Mouse (Mus musculus) embryo, embryonic 11.5 days (tissue): ENCODE data around the gene Phpt1.

Experiments
- DNase-seq: peaks from one replicate; pipeline ENCODE4 v3.0.0-alpha.2; 2012; ENCODE audit warnings: low read depth, low spot score

Phpt1 gene

DNA sequence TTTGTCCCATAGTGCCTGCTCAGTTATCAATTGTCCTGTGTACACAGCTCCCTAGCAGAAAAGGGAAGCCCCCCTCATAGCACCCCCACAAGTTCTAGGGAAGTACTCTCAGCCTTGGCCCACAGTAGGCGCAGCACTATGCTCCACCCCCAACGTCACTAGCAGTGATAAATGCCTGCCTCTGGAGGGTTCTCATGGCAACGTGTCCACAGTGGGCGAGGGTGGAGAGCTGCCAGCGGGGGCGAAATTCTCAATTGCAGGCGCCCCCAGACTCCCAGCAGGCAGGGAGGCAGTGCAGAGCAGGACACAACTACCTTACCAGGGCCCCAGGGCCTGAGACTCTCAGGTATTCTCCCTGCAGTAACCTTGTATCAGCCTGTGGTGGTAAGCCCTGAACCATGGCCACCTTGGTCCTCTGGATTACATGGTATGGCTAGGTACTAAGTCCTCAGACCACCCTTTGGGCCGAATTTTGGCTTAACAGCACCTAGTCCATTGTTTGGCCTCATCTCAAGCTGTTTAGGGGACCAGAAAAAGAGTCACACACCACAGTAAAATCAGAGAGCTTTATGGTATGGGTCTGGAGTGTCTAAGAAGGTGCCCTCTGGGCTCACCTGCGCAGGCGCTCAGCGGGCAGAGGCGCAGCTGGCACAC, 7.6 kb upstream of the Phpt1 start:
- DNase-seq, result no peak

DNA sequence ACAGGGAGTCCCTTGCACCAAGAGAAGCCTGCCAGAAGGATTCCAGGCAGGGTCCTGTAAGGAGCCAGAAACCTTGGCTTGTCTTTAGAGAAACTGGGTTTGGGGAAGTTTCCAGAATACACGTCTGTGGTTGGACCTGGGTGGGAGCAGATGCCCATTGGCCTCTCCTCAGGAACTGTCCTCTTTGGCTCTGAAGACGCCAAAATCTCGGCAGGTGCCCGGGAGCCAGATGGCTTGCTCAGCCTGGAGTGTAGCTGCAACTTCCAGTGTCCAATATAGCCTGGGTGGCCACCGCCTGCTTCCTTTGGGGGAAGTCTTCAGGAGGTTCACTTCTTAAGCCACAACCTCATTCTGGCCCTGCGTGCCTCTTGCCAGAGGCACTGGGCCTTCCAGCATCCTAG, 6.9 kb upstream of the Phpt1 start:
- no peak for DNase-seq

DNA sequence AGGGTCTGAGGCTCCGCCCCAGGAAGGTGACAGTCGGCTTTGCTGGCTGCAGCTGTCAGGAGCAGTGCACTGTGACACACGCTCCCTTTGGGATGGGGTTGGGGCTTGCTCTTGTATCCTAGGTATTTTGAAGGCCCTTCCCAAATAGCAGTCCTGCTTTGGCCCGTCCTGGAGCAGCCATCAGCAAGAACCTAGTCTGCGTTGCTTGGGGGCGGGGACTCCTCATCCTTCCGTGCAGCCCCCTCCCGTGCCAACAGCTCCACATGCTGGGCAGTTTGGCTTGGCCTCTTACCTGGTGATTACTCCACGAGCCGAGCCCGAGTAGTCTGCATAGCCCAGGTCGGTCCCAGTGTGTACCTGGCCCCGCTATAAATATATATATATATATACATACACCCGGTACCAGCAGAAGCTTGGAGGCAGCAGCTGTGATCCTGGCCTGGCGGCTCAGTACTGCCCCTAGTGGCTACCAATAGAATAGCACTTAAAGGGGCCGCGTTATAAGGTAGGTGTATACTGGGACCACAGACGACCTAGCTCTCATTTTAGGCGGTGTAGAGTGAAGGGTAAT, 6.4 kb upstream of the Phpt1 start, which contains the start of gene Ajm1:
Gene Ajm1, minus strand, starts transcription at position 464 of the 571 bp plus-strand sequence.
- peak; percentile 56 for DNase-seq

DNA sequence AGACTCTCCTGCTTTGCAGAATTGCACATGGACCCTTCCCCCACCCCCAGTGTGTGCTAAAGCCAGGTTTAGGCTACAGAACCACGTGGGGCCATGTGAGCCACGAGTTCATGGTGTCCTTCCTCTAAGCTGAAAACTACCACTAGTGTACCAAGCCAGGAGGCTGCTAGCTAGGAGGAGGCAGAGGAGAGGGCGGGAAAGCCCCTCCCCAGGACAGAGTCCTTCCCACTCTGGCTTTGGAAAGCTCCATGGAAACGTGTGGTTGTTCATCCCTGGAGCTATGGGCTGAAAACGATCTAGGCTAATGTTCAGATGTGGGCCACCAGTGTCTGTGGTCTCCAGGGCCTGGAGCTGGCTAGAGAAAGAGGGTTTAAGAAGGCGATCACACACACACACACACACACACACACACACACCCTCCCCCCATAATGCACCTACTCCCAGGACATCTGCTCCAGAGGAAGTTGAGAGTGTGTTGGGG, 5.6 kb upstream of the Phpt1 start:
- DNase-seq, result no peak

DNA sequence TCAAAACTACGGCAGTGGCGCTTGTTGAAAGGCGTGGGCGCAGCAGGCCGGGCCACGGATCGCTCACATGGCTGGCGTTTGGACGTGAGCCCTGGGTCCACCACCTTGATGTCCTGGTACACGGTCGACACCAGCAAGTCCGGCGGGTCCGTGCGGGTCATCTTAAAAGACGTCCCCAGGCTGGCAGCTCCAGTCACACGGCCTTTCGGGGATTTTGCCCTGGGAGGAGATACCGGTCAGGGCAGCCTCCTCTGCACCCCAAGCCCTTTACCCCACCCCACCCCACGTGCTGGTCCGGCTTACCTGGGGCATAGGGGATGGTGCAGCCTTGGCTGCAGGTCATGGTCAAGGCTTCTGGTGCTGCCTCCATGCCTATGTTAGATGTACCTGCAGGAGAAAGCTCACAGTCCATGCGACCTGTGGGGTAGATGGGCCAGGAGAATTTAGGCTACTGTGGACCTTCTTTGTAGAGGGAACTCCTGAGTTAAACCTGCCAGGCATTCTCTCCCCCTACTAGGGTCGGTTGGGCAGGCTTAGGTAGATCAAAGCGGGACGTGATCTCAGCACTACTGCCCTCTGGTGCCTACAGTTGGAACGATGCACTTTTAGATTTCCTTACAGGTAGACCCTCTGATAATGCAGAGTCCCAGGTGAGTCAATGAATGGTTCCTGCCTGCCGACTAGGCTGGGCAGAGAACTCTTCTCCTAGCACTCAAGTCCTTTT, 4.9 kb upstream of the Phpt1 start:
- no peak for DNase-seq

DNA sequence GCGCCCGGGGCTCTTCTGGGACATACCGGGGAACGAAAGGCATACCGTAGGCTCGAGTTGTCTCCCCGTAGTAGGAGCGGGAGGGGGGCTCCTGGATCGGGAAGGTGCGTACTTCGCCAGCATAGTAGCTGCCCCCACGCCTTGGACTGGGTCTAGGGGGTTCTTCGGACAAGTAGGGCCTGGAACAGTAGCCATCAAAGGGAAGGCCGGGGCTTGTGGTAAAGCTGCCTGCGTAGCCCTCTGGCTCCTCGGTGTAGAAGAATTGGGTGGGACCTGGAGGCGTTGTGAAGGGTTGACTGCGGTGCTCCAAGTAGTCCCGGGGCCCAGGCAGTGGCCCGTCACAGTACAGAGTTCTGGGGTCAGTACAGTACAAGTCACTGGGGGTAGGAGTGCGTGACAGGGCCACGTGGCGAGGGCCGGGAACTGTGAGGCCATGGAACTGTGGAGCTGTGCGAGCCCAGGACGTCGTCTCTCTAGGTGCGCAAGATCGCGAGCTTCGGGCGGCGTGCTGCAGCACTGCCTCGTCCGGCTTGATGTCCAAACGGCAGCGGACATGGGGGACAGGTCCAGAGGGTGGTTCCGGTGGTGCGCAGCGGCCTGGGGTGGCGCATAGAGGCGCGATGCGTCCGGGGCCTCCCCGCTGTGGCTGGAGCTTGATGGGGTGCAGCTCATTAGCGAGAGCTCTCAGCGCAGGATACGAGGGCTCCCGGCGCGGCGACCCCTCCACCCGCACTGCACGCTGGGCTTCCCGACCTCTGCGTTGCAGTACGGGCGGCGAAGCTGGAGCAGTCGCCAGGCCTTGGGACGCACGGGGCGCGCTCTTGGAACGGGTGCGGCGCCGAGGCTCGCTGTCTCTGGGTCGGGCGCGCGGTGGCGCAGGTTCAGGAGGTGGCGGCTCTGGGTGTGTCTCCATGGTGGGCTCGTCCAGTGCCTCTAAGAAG, 4.0 kb upstream of the Phpt1 start:
- no peak for DNase-seq

DNA sequence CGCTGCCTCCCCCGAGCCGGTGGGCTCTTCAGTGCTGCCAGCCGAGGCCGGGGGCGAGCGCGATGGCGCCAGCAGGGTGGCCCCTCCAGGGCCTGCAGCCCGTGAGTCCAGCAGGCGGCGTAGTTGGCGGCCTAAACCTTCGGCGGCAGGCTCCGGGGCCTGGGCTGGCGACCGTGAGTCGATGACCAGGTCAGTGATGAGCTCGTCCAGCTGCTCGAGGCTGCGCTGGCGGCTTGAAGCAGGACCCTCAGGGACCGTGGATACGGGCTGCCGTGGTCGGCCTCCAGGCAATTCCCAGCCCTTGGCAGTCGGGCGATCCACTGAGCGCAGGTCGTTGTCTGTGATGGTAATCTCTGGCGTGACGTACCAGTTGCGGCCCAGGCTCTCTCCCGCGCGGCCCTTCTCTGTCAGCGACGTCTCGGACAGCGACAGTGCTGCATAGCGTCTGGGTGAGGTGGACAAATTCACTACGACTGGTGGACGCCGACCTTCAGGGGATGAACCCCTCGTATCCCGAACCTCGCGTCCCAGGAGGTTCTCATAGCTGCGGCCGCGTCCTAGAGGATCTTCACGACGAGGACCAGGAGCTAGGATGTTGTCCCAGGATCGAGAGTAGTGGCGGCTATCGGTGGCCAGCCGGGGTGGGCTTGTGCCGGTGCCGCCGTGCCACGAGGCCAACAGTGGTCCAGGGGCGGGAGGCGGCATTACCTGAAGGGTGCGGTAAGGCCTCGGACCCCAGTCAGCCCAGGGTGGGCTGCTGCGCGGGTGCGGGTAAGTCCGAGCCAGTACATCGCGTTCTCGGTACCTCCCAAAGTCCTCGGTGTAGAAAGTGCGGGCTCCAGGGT, 3.1 kb upstream of the Phpt1 start:
- no peak for DNase-seq

DNA sequence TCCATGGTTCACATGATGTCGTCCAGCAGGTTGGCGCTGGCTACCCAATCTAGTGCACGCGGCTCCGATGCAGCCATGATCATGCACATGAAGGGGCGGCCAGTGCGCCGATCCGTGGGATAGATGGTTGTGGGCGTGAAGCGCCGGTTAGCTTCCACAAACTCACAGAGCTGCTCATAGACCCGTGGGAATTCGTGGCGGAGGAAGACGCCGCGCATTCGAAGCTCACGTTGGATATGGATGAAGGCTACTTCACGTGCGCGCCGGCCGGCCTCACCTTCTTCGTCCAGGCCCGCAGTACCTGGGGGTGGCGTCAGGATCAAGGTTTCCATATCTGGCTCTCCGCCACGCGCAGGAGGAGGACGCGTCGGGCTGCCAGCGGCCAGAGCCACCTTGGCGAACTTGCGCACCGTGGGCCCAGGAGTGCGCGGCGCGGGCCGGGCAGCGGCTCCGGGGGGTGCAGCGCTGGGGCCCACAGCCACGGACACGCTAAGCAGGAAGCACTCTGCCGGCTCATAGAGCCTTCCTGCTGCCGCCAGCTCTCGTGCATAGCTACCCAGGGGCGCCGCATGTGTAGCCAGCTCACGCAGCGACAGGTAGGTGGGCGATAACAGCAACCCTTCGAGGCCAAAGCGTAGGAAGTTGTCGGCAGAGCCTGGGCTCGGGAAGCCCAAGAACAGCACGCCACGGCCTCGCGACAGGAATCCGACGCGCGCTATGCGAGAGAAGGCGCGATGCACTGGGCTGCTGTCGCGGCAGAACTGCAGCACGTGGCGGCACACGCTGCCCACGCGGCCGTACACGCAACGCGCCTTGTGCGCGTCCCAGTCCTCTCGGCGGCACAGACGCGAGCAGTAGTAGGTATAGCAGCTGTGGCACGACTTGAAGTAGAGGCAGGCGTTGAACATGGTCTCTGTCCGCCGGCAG, 2.2 kb upstream of the Phpt1 start:
- DNase-seq, result no peak

DNA sequence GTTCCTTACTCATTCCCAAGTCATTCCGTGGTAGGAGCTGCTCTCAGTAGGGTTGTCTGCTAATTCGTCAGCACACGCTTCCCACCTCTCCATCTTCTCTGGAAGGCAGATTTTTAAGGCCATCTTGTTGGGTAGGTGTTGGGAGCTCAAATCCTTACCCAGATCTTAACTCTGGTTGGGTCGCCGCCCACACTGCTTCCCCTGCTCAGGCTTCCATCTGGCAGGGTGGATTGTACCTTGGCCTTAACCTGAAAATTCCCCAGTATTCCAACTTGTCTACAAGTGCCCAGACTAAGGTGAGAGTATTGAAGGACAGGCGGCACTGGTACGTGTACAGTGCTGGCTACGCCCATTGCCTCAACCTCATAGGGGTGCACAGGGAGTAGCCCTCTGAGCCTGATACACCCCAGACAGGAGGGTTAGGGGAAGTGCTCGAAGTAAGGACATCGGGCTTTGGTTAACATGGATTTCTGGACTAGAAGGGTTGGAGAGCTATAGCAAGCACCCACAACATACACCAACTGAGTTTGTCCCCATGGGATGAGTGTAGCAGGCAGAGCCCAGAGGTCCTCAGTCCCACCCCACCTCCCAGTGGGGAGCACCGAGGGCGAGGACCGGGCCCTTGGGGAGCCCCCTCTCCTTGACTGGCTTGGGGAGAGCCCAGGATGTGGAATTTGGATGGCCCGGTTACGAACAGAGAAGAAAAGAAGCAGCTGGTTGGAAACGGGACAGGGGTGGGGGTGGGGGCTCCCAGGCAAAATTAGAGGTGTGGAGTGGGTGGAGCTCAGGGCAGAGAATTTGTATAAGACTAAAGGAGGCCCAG, 1.2 kb upstream of the Phpt1 start:
- no peak for DNase-seq

DNA sequence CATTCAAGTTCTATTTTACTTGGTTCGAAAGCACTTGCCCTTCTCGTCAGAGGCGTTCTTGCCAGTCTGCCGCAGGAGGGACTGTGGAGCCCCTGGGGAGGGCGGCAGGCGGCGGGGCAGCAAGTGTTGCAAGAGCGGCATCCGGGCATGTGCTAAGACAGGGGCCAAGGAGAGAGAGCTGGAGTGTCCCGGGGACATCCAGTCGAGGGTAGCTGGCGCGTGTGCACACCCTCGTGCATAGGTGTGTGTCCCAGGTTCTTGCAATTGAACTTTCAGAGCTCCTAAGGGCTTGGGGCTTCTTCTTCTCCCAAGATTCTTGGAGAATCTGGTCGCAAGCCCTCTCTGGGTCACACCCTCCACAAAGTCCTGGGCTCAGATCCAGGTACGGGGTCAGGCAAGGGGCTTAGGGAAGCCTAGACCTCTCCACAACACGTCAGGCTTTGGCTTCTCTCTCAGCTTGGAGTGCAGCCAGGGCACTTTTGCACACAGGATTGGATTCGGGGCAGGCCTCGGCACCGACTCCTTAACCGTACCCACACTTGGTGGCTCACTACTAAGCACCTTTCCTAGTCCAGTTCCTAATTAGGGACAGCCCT, 506 bp upstream of the Phpt1 start:
- no peak for DNase-seq

DNA sequence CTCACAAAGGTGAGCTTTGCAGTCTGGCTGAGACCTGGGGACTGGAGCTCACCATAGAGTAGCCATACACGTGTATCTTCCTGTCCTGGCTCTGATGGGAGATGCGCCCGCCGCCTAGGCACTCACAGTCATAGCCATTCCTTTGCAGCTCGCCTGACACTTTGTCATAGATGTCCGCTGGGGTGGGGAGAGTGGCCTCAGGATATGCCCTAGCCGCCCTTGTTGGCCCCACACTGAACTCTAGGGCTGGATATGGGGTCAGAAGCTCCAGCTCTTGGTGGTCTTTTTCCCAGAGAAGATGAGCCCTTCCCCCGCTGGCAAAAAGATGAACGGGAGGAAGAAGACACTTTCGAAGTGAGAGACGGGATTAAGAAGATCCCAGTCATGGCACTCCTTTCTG, 888 bp downstream of the Phpt1 start:
- DNase-seq, result no peak

DNA sequence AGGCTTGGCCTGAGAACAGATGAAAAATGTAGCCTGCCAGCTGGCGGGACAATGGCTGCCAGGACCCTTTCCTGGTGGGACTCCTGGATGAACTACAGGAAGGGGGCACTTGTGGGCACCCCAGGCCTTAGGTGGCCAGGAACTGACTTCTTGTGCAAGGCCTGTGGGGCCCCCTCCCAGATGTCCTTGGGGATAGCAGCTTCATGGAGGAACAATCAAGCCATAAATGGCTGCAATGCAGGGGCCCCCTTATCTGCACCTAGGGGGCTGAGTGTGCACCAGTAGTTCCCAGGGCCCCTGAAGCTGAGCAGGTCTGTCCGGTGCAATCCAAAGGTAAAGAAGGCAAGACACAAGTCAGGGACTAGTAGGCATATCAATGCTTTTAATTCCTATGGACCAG, 2.0 kb downstream of the Phpt1 start:
- DNase-seq, result no peak

DNA sequence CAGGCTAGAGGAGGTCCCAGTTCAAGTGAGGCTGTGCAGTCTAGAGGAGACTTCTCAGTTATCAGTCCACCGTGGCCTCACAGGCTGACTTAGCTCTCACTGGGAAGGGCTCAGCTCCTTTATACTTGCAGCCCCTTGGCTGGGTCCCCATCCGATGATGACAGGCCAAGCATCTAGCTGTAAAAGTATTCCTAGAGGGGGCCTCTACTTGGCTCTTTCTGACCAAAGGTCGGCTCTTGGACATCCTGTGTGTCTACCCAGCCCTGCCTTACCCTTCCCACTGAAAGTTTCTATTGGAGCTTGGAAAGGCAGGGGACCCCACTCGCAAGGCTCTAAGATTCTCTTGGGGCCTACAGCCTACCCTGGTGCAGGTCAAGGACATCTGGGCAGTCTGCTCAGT, 3.8 kb downstream of the Phpt1 start:
- no peak for DNase-seq

DNA sequence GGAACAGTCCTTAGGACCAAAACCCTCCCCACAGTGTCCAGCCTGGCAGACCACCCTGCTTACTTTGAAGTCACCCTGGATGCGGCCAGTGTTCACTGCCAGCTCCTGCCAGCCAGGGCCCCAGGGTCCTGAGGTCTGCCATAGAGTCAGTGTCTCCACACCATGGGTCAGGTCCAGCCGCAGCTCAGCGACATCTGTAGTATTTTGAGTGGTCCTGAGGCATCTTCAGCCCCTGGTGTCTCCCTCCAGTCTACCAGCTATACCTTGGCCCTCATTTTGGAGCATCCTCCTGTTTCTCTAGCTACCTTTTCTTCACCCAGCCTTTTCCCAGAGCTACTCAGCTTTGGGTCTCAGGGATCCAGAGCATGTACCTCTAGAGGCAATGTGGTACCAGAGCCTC, 5.7 kb downstream of the Phpt1 start:
- no peak for DNase-seq

DNA sequence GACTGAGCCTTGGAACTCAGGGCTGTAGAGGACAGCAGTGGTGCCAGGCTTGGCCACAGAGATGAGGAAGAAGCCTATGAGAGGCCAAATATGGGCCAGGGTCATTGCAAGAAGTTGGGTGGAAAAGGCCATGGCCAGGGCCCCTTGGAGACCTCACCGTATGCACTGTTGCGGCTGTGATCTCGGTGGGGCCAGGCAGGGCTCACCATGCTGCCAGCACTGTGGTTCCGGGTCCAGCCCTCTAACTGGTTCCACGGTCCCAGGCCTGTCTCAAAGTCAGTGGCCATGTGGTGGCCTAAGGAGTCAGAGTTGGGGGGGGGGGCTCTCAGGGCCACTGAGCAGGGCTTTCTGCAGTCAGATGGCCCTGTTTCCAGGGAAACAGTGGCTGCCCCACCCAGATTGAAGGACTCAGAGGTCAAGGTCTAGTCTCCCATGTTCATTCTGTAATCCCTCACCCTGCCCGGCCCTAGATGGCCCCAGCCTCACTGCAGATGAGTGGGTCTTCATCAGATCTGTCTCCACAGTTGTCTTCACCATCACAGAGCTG, 6.5 kb downstream of the Phpt1 start:
- DNase-seq, result no peak

DNA sequence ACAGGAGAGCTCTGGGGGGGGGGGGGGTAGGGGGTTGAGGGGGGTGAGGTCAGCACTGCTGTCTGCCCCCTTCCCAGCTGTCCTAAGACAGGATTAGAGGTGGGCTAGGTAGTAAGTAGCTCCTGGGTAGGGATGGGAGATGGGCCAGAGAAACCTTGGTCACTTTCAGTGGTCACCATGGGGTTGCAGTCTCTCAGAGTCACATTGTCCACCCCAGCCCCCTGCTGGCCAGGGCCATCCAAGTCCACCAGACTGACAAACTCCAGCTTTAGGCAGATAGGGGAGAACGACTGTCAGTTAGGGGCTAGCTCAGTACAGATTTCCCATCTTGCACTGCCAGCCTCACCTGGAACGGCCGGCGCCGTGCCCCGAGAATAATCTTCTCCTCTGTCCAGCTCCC, 8.5 kb downstream of the Phpt1 start:
- DNase-seq, result no peak

DNA sequence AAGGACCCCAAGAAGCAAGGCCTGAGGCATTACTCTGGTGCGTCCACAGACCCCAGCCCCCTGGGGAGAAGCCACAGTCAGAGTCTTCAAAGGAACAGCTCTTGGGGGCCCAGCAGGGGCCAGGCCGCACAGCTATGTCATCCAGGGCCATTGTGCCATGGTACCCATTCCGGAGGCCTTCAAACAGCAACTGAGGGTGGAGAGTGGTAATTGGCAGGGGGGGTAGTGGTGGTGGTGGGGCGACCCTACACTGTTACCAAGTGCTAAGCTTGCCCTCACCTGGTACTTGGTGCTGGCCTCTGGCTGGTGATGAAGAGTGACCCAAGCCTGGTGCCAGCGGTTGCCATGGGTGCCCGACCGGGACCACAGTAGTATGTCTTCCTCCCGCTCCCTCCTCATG, 9.3 kb downstream of the Phpt1 start:
- no peak for DNase-seq

DNA sequence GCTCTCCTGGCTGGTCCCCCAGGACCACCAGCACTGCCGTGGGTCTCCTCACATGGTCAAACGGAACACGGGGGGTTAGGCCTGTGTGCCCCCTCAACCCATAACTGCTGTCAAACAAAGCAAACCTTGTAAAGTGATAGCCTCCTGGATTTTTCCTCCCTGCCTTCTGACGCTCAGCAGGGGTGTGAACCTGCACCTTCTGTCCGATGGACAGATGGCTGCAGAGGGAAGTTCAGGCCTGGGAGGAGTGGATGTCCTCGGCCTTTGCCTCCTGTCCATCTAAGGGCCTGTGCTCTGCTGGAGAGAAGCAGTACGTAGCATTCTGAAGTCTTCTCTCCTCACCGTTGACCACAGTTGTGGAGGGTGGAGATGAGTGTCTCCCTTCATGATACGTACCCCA, 13.1 kb downstream of the Phpt1 start:
- no peak for DNase-seq
